Mouse (Mus musculus) G1E (cell line): Measurements from ENCODE around the gene Aldh1a3.
A peak's percentile ranks its signal among the peaks of the same experiment; 100 is the strongest.

Experiments
- CTCF ChIP-seq: IDR thresholded peaks from 2 replicates; pipeline ENCODE4 v1.5.1; 2012; ENCODE audit warnings: low read depth, low read length, inconsistent platforms, mixed read lengths
- GATA1 ChIP-seq: IDR thresholded peaks from 2 replicates; pipeline ENCODE4 v1.6.1; 2012; ENCODE audit warnings: borderline replicate concordance, low read length, inconsistent platforms, mixed read lengths
- GATA2 ChIP-seq: IDR thresholded peaks from 2 replicates; pipeline ENCODE4 v1.6.1; 2012; ENCODE audit warnings: low read depth, low read length, inconsistent platforms, borderline replicate concordance
- POLR2AphosphoS5 ChIP-seq: IDR thresholded peaks from 2 replicates; pipeline ENCODE4 v1.6.1; 2012; ENCODE audit warnings: low read depth, low read length, inconsistent platforms; ENCODE audit not compliant: insufficient replicate concordance
- TAL1 ChIP-seq: conservative IDR thresholded peaks from 2 replicates; pipeline ENCODE4 v1.6.1; 2012; ENCODE audit warnings: low read depth, low read length, inconsistent platforms, mixed read lengths

DNA sequence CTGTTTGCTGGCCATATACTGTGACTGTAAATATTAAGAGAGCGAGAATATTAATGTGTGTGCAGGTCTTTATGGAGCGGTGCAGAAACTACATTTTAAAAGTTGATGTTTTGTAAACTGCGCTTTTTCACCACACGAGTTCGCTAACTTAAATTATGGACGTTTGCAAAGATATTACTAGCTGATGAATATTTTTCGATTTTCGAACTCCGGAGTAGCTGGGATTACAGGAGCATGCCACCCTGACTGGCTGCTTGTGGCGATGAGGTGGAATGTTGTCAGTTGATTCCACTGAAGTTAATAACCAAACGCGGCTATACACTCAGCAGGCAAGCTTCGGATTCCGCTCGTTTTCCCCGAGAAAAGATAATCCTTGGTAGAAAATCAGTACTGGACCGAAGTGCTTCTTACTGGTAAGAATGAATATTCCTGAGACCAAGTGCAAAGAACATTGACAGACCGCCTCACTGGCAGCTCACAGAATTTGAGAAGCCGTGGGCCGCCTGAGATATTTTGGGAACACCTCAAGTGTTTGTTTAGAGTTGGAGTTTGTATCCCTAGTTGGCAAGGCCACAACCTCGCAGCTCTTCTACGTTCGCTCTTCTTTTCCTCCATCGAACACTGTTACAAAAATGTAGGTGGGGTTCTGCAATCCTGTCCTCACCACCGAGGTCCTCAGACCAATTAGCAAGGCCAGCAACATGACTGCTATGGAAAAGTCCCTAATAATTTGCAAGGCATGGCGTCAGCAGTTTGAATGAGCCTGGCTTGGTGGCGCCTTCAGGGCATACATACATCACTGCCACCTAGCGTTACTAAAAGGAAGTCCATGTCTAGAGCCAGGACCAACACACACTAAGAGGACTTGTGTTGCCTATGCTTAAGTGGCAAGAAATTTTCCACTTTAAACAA, 38.4 kb downstream of the Aldh1a3 start:
- TF ChIP-seq CTCF (peak; percentile 21; the same call in 1 of the 2 replicates), TAL1 (no peak), GATA1 (no peak), GATA2 (no peak), POLR2AphosphoS5 (no peak)
